Mouse (Mus musculus): ENCODE results near the gene Tff1. TPM values are rescaled to one million over a fixed set of nuclear protein-coding genes. Genes with fewer than 3 reads are reported as not detected.

Gene Tff1
- polyA plus RNA-seq, 1 experiment: not detected

GRCm38 (mm10) chr17:31160291-31160690, 4.8 kb downstream of the Tff1 start:
- H3K4me3 ChIP-seq (replicated peaks): no peak overlapping the region
- TF ChIP-seq FLI1 (IDR thresholded peaks at IDR 0.05; ENCODE audit: low read length) (no peak), GATA1 (IDR thresholded peaks at IDR 0.05; ENCODE audit: borderline replicate concordance, low read length) (no peak)
- H3K4me1 ChIP-seq: peaks cover 9% of the 10 kb centered on the region
- no peaks in the 10 kb centered on the region for H3K36me3 ChIP-seq (replicated peaks; ENCODE audit: low read length)
- peaks cover 38% of the 10 kb centered on the region for H3K9me3 ChIP-seq
- H3K27me3 ChIP-seq (replicated peaks): peaks cover 37% of the 10 kb centered on the region

- H3K9me3 ChIP-seq: peaks cover 38% of the 10 kb centered on the region
- H3K27me3 ChIP-seq (replicated peaks): peaks cover 27% of the 10 kb centered on the region
- no peaks in the 10 kb centered on the region for H3K36me3 ChIP-seq (replicated peaks; ENCODE audit: low read length)
- H3K4me3 ChIP-seq (replicated peaks): no peak overlapping the region
- H3K4me1 ChIP-seq: peaks cover 21% of the 10 kb centered on the region
- TF ChIP-seq FLI1 (IDR thresholded peaks at IDR 0.05; ENCODE audit: low read length) (no peak), GATA1 (IDR thresholded peaks at IDR 0.05; ENCODE audit: borderline replicate concordance, low read length) (no peak)
These were observed 7.2 kb downstream of the Tff1 start for GRCm38 (mm10) chr17:31157921-31158320.

- peaks cover 28% of the 10 kb centered on the region for H3K9me3 ChIP-seq
- peaks cover 23% of the 10 kb centered on the region for H3K27me3 ChIP-seq (replicated peaks)
- H3K36me3 ChIP-seq (replicated peaks; ENCODE audit: low read length): no peaks in the 10 kb centered on the region
- peak overlapping the region; percentile 26 for H3K4me3 ChIP-seq (replicated peaks)
- H3K4me1 ChIP-seq: peaks cover 12% of the 10 kb centered on the region
- TF ChIP-seq FLI1 (IDR thresholded peaks at IDR 0.05; ENCODE audit: low read length) (no peak), GATA1 (IDR thresholded peaks at IDR 0.05; ENCODE audit: borderline replicate concordance, low read length) (no peak)
These were observed 11.3 kb downstream of the Tff1 start for GRCm38 (mm10) chr17:31153785-31154184.

- Histone ChIP-seq H3K9me3 (peaks cover 25% of the 10 kb centered on the region), H3K36me3 (replicated peaks; ENCODE audit: low read length) (no peaks in the 10 kb centered on the region), H3K4me1 (peaks cover 12% of the 10 kb centered on the region), H3K27me3 (replicated peaks) (peaks cover 21% of the 10 kb centered on the region), H3K4me3 (replicated peaks) (no peak overlapping the region)
- TF ChIP-seq GATA1 (IDR thresholded peaks at IDR 0.05; ENCODE audit: borderline replicate concordance, low read length) (no peak), FLI1 (IDR thresholded peaks at IDR 0.05; ENCODE audit: low read length) (no peak)
These were observed 12.0 kb downstream of the Tff1 start for GRCm38 (mm10) chr17:31152966-31153499.

- no peak overlapping the region for H3K4me3 ChIP-seq (replicated peaks)
- peaks cover 12% of the 10 kb centered on the region for H3K4me1 ChIP-seq
- H3K36me3 ChIP-seq (replicated peaks; ENCODE audit: low read length): no peaks in the 10 kb centered on the region
- H3K9me3 ChIP-seq: peaks cover 20% of the 10 kb centered on the region
- peaks cover 21% of the 10 kb centered on the region for H3K27me3 ChIP-seq (replicated peaks)
- no peak for TF ChIP-seq GATA1 (IDR thresholded peaks at IDR 0.05; ENCODE audit: borderline replicate concordance, low read length)
- TF ChIP-seq FLI1 (IDR thresholded peaks at IDR 0.05; ENCODE audit: low read length): no peak
These were observed 12.6 kb downstream of the Tff1 start for GRCm38 (mm10) chr17:31152512-31152911.

- Histone ChIP-seq H3K4me1 (no peaks in the 10 kb centered on the region), H3K9me3 (peaks cover 29% of the 10 kb centered on the region)
These were observed 19.1 kb downstream of the Tff1 start for GRCm38 (mm10) chr17:31145998-31146397.

GRCm38 (mm10) chr17:31144040-31145037, 20.7 kb downstream of the Tff1 start, which contains the start of gene Tff2:
Tff2 (minus strand) TSS chr17:31144282.
- Histone ChIP-seq H3K36me3 (replicated peaks; ENCODE audit: low read length) (no peaks in the 10 kb centered on the region), H3K27me3 (replicated peaks) (peaks cover 36% of the 10 kb centered on the region)
- TF ChIP-seq GATA1 (IDR thresholded peaks at IDR 0.05; ENCODE audit: borderline replicate concordance, low read length) (no peak), FLI1 (IDR thresholded peaks at IDR 0.05; ENCODE audit: low read length) (no peak)

More at GRCm38 (mm10) chr17:31145998-31146397, 19.1 kb downstream of the Tff1 start:
- peaks cover 38% of the 10 kb centered on the region for H3K27me3 ChIP-seq (replicated peaks)
- H3K36me3 ChIP-seq (replicated peaks; ENCODE audit: low read length): no peaks in the 10 kb centered on the region
- TF ChIP-seq FLI1 (IDR thresholded peaks at IDR 0.05; ENCODE audit: low read length): no peak
- H3K4me3 ChIP-seq (replicated peaks): no peak overlapping the region

GRCm38 (mm10) chr17:31142116-31142515, 23.0 kb downstream of the Tff1 start:
- H3K27me3 ChIP-seq (replicated peaks): peaks cover 36% of the 10 kb centered on the region
- no peaks in the 10 kb centered on the region for H3K36me3 ChIP-seq (replicated peaks; ENCODE audit: low read length)
- TF ChIP-seq FLI1 (IDR thresholded peaks at IDR 0.05; ENCODE audit: low read length) (no peak), GATA1 (IDR thresholded peaks at IDR 0.05; ENCODE audit: borderline replicate concordance, low read length) (no peak)
- H3K4me1 ChIP-seq: peaks cover 4% of the 10 kb centered on the region; the same call in 1 of the 2 replicates
- peaks cover 14% of the 10 kb centered on the region for H3K9me3 ChIP-seq
- no peak overlapping the region for H3K4me3 ChIP-seq (replicated peaks)

More at GRCm38 (mm10) chr17:31144040-31145037, 20.7 kb downstream of the Tff1 start, which contains the start of gene Tff2:
- H3K4me1 ChIP-seq: no peaks in the 10 kb centered on the region
- H3K9me3 ChIP-seq: peaks cover 24% of the 10 kb centered on the region
- no peak within 1 kb of the TSS for H3K4me3 ChIP-seq (replicated peaks)

GRCm38 (mm10) chr17:31138398-31138797, 26.7 kb downstream of the Tff1 start:
- H3K9me3 ChIP-seq: no peaks in the 10 kb centered on the region
- H3K27me3 ChIP-seq (replicated peaks): peaks cover 25% of the 10 kb centered on the region
- H3K4me1 ChIP-seq: peaks cover 4% of the 10 kb centered on the region; the same call in 1 of the 2 replicates
- no peak overlapping the region for H3K4me3 ChIP-seq (replicated peaks)
- no peaks in the 10 kb centered on the region for H3K36me3 ChIP-seq (replicated peaks; ENCODE audit: low read length)
- TF ChIP-seq GATA1 (IDR thresholded peaks at IDR 0.05; ENCODE audit: borderline replicate concordance, low read length): no peak
- no peak for TF ChIP-seq FLI1 (IDR thresholded peaks at IDR 0.05; ENCODE audit: low read length)

GRCm38 (mm10) chr17:31136821-31137220, 28.3 kb downstream of the Tff1 start:
- TF ChIP-seq GATA1 (IDR thresholded peaks at IDR 0.05; ENCODE audit: borderline replicate concordance, low read length) (no peak), FLI1 (IDR thresholded peaks at IDR 0.05; ENCODE audit: low read length) (no peak)
- Histone ChIP-seq H3K4me3 (replicated peaks) (no peak overlapping the region), H3K4me1 (peaks cover 4% of the 10 kb centered on the region; the same call in 1 of the 2 replicates), H3K9me3 (no peaks in the 10 kb centered on the region), H3K27me3 (replicated peaks) (peaks cover 17% of the 10 kb centered on the region), H3K36me3 (replicated peaks; ENCODE audit: low read length) (no peaks in the 10 kb centered on the region)
